Mouse (Mus musculus): ENCODE data around the gene Kif23. TPM values are rescaled to one million over a fixed set of nuclear protein-coding genes. Genes with fewer than 3 reads are reported as not detected.
A peak's percentile ranks its signal among the peaks of the same experiment; 100 is the strongest.

Gene Kif23
- 1 to 10 TPM; 1.2 to 2.3 TPM for total RNA-seq (2021)

DNA sequence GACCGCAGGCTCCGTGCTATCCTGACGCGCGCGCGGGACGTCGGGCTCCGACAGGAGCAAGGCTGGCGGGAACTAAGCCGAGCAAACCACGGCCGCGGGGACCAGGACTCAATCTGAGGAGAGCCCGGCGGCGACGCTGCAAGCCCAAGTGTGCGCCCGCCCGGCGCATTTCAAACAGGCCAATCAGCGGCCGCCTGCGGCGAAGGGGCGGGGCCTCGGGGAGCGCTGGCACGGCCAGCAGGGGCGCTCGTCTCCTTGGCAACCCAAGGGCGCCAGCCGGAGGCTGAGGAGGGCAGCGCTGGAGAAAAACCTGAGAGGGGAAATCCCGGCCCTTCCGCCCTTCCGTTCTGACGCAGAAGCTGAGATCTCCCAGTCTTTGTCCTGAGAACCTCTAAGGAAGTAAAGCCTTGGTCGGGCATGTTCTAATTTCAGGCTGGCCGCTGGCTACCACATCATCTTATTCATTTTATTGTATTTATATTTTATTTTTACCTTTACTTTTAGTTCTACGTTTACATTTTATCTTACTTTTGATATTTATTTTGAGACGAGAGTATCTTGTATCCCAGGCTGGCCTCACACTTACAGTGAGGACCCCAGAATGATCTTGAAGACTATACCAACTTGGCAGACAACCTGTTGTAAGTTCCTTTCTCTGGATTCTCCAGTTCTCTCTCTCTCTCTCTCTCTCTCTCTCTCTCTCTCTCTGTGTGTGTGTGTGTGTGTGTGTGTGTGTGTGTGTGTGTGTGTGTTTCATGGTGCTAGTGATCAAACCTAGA lies at the start of gene Kif23:
Gene Kif23, minus strand, starts transcription at position 152 of the 779 bp plus-strand sequence.
- peak; percentile 92 for DNase-seq

GRCm38 (mm10) chr9:61991158-61991557 lies 44.6 kb upstream of the Kif23 start:
- no peak for DNase-seq

GRCm38 (mm10) chr9:61990738-61991137 lies 44.2 kb upstream of the Kif23 start:
- no peak for DNase-seq

GRCm38 (mm10) chr9:61986055-61986454 lies 39.5 kb upstream of the Kif23 start:
- no peak for DNase-seq

DNA sequence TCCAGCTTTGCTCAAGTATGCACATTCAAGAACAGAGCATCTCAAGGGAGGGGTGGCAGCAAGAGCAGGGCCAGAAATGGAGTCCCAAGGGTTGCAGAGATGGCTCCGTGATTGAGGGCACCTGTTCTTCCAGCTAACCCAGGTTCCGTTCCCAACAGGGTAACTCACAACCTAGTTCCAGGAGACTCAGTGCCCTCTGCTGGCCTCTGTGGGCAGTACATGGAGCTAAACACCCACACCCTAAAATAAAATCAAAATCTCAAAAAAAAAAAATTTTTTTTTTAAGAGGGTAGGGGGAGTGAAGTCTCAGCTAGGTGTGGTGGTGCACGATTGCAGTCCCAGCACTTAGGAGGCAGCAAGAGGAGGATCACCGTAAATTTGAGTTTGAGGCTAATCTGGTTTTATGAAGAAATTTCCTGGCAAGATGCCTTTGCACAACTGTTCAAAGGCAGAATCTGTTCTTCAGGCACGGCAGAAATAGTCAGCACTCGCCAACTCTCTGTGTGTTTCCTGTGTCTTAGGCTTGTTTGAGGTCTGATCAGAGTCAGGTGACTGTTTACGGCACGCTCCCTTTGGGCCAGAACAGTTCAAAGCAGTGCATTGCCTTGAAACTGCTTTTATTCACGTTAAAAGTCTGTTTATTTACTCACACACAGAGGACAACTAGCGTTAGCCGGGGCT lies 38.7 kb upstream of the Kif23 start:
- peak; percentile 42 to 44 for DNase-seq

GRCm38 (mm10) chr9:61982940-61983620 lies 36.5 kb upstream of the Kif23 start:
- DNase-seq, result no peak

GRCm38 (mm10) chr9:61981876-61982275 lies 35.3 kb upstream of the Kif23 start:
- no peak for DNase-seq

- no peak for DNase-seq
These were observed 33.4 kb upstream of the Kif23 start for GRCm38 (mm10) chr9:61979983-61980382.

DNA sequence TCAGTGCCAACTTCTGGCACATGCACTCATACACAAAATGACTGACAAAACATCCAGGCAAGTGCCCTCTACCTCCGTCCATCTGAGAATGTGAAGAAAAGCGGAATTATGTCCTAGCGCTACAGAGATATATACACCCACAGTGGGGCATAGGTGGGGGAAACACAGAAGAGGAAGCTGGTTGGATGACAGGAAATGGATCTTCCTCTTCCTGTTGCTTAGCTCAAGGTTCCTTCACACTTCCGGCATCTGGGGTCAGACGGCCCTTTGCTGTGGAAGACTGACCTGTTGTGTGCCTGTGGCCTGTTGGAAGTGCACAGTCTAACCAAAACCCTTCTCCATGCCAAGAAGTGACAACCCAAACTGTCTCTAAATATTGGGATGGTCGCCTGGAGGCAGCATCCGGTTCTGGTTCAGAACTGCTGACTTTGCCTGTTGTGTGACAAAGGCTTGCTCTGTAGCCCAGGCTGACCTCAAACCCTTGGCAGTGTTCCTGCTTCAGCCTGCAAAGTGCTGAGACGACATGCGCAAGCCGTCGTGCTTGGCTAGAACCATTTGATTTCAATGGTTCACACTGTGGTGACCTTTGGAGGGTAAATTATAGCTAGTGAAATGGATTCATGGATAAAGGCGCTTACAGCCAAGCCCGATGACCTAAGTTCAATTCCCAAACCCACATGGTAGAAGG lies 30.8 kb upstream of the Kif23 start:
- DNase-seq, result no peak

- DNase-seq, result no peak
These were observed 25.5 kb upstream of the Kif23 start for GRCm38 (mm10) chr9:61972031-61972430.

DNA sequence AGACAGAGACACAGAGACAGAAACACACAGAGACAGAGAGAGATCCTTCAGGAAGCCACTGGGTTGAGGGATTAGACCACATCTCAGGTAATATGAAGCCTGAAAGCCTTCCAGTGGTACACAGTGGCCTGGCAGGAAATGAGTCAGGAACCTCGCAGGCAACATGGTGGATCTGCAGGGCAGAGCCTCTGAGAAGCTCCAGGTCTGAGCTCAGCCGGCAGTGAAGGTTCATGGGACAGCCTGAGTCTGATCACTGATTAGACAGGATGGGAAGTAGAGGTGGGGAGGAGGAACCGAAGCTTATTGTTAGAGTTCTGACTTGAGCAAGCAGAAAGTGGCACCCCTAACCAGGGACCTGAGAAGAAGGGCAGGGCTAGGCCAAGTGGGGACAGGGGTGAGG lies 24.5 kb upstream of the Kif23 start:
- no peak for DNase-seq

- DNase-seq, result no peak
These were observed 20.8 kb upstream of the Kif23 start for GRCm38 (mm10) chr9:61967357-61967756.

DNA sequence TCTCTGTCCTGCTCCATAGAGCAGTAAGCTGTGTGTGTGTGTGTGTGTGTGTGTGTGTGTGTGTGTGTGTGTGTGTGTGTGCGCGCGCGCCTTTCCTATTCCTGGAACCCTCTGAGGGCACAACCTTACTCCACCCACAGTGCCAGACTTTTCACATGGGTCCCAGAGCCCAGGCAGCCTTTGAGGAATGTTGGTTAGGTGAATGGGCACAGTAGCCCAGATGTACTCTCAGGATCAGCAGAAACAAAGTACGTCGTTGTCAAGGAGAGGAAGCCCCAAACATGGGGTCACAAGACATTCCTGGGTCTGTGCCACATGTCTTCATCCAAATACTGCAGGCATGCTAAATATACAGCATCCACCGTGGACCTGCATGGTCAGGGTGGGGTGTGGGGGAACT lies 19.4 kb upstream of the Kif23 start:
- no peak for DNase-seq

- peak; percentile 54 to 64 for DNase-seq
These were observed 18.9 kb upstream of the Kif23 start for GRCm38 (mm10) chr9:61965411-61965930.

DNA sequence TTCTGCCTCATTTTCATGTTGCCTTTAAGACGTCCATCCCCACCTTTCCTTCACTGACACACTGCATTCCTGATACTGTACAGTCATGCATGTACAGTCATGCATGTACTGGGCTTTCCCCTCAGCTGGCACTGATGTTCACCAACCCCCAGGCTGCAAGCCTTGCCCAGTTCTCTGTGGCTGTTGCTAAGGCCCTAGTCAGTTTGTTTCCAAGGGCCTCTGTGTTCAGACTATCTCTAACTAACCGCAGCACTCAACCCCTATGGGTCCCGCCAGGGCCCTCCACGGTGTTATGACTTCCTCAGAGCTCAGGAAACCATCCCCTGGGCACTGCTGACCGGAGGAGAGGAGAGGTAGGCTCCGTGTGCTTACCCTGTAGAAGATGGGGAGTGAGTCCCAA lies 16.8 kb upstream of the Kif23 start:
- DNase-seq, result no peak

DNA sequence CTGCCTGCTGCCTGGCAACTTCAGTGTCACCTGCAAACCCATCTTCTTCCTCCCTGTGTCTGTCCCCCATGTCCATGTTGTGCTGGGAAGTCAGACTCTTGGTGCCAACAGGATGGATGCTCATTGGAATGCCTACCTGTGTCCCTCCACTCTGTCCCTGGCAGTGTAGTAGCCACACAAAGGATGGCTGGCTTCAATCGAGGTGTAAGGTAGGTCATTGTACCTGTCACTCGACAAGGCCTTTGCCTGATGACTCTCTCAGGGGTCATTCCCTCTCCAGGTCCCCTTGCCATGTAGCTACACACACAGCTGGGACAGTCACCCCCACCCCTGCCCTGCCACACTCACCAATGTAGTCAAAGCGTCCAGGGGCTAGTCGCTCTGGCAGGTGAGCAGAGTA lies 14.6 kb upstream of the Kif23 start:
- no peak for DNase-seq

- DNase-seq, result no peak
These were observed 14.2 kb upstream of the Kif23 start for GRCm38 (mm10) chr9:61960753-61961152.

DNA sequence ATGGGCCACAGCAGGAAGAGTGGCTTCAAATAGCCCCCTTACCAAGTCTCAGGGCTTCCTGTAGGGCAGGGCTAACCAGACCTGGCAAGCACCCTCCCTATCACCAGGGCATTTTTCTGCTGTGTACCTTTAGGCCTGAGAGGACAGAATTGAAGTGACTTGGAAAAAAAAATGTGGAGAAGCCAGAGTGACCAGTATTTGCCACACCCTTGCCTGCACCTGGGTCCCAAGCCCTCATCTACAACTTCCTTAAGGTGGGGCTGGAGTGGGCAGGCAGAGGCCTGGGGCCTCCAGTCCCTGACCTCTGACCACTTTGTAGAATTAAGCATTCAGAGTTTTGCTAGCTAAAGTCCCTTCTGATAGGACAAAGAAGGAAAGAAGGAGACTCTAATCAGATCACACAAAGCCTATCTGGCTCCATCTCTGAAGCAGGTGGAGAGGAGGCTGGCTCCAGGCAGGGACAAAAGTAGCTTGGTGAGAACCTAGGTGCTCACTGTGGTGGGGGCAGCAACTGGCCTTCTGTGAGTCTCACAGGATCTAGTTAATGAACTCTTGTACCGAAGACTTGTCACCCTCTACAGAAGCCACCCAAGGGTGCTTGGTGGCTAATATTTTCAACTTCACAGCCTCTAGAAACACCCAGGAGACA lies 13.5 kb upstream of the Kif23 start:
- DNase-seq, result no peak

DNA sequence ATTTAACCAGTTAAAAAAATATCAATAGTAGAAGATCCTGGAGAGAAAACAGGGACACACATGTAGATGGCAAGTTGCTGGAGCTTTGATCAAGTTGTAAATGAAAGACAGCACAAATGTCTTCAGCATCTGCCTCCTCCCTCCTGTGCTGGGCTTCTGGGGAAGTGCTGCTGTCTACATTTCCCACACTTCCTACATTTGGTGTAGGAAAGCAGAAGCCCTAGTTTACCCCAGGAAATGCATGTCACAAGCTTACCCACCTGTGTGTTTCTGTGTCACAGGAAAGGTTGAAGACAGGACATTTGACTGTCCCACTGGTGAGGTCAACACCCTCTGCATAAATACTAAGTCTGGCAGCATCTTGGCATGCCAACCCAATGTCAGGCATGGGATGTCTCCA lies 8.1 kb upstream of the Kif23 start:
- DNase-seq, result no peak

DNA sequence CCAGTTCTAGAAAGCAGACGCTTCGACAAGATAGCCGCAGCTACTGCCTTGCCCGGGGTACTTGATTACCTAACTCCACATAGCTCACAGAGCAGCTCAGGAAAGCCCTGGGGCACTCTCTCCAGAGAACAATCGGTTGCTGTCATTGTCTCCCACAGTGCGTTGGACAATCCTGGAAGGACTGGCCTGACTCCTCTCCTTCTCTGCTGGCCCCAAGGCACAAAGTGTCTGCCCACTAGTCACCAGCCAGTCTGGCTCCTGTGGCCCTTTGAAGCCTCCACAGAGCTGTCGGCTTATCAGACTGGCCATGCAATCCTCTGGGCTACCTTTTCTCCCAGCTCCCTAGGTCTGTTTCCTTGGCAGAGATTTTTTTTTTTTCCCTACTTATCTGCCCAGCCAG lies 5.7 kb upstream of the Kif23 start:
- DNase-seq, result no peak

GRCm38 (mm10) chr9:61947402-61948346 lies 1.1 kb upstream of the Kif23 start:
- peak; percentile 57 to 60 for DNase-seq

All from layer of hippocampus, postnatal 36 days (tissue).